Mouse (Mus musculus) kidney, postnatal 0 days (tissue): Measurements from ENCODE around the gene Gng12. TPM values are rescaled to one million over a fixed set of nuclear protein-coding genes. Genes with fewer than 3 reads are reported as not detected.
"Not testable (repeated sequence)": the region's sequence is repeated elsewhere in the genome, so short reads cannot be mapped to it uniquely, and the experiment has no call there.

Experiments
- ATAC-seq: fragments of 200-750 bp; cut with Nextera tagmentation; replicated peaks from 2 replicates; pipeline ENCODE4 v1.8.0; 2017; ENCODE audit warnings: low read depth, moderate number of reproducible peaks, moderate TSS enrichment, moderate library complexity; ENCODE audit not compliant: low FRiP score
- DNase-seq: peaks from one replicate; pipeline ENCODE4 v3.0.0-alpha.2; 2016; ENCODE audit warnings: low spot score
- H3K27ac ChIP-seq: fragments of 300-500 bp; sonication (generic); 2 replicates; pipeline ENCODE4 v1.5.1; 2014; ENCODE audit warnings: mild to moderate bottlenecking
- H3K27me3 ChIP-seq: fragments of 300-500 bp; sonication (generic); 2 replicates; pipeline ENCODE4 v1.6.1; 2014; ENCODE audit warnings: low read length, mixed read lengths; ENCODE audit not compliant: insufficient read depth
- H3K36me3 ChIP-seq: fragments of 300-500 bp; sonication (generic); 2 replicates; pipeline ENCODE4 v1.6.1; 2014; ENCODE audit warnings: low read length, mixed read lengths; ENCODE audit not compliant: insufficient read depth
- H3K4me1 ChIP-seq: fragments of 300-500 bp; sonication (generic); replicated peaks from 2 replicates; pipeline ENCODE4 v1.6.1; 2014; ENCODE audit warnings: antibody characterized with exemption, low read length, mixed read lengths; ENCODE audit not compliant: insufficient read depth
- H3K4me2 ChIP-seq: fragments of 300-500 bp; sonication (generic); 2 replicates; pipeline ENCODE4 v1.6.1; 2014; ENCODE audit warnings: mild to moderate bottlenecking, low read length, moderate library complexity, mixed read lengths
- H3K4me3 ChIP-seq: fragments of 300-500 bp; sonication (generic); replicated peaks from 2 replicates; pipeline ENCODE4 v1.5.1; 2014; ENCODE audit warnings: low read depth, low read length
- H3K9ac ChIP-seq: fragments of 300-500 bp; sonication (generic); 2 replicates; pipeline ENCODE4 v1.6.1; 2014; ENCODE audit warnings: low read depth, low read length
- H3K9me3 ChIP-seq: fragments of 300-500 bp; sonication (generic); replicated peaks from 2 replicates; pipeline ENCODE4 v1.6.1; 2016; ENCODE audit warnings: low read length, inconsistent platforms, mixed read lengths
- CTCF ChIP-seq: IDR thresholded peaks from 2 replicates; pipeline ENCODE4 v1.5.1; 2016; ENCODE audit warnings: antibody characterized with exemption, low read depth, mild to moderate bottlenecking, moderate library complexity
- WGBS: fragments of 180-500 bp; shearing (Covaris S2); extraction: QIAGEN DNeasy Blood & Tissue Kit; methylation state at CpG from one replicate; pipeline ENCODE4 v1.1.7; 2014; 5-methylcytosine and 5-hydroxymethylcytosine counted together
- polyA plus RNA-seq: library from polyadenylated mRNA; unstranded; fragments of >200 nt; fragmentation: Nextera tagmentation; extraction: Ambion mirVana; gene quantifications from 2 replicates; pipeline ENCODE4 v1.2.1, GENCODE M21; 2015

Gene Gng12
- polyA plus RNA-seq: 144 and 152 TPM in 2 replicates

DNA sequence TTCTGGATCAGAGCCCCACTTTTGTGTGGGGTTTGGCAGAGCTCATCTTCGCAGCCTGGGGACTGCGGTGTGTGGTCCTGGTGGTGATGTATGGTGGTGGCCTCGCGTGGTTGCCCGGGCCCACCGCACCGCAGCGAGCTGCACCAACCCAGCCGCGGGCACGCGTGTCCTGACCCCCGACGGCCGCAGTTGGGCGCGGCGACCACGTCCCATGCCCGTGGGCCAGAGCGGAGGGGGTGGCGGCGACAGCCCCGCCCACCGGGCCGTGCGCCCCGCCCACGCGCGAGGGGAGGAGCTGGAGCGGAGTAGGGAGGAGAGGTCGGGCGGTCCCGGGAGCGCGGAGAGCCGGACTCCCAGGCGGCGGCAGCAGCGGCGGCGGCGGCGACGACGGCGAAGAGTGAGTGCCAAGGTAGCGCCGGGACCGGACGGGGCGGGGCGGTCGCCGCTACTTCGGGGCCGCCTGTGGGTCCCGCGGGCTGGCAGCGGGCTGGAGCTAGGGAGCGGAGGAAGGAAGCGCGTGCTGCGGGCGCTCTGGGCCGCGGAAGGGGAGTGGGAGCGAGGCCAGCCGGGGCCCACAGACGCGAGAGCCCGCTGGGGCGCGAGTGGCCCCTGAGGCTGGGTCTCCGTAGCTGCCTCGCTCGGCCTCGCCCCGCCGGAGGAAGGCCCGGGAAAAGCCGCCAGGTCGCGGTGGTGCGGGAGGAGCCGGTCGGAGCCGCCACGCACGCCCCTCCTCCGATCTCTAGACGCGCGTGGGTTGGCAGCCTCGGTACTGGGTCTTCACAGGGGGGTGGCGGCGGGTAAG, at the start of gene Gng12:
Gene Gng12 (plus strand): TSS at position 279 of the 802 bp plus-strand sequence.
- H3K4me3 ChIP-seq: peak within 1 kb of the TSS; percentile 93
- TF ChIP-seq CTCF: no peak
- peaks cover 9% of the 10 kb centered on the region for H3K4me1 ChIP-seq
- H3K36me3 ChIP-seq: no peaks in the 10 kb centered on the region
- no peaks in the 10 kb centered on the region for H3K27me3 ChIP-seq
- no peaks in the 10 kb centered on the region for H3K9me3 ChIP-seq
- H3K4me2 ChIP-seq: peak within 1 kb of the TSS; percentile 69
- DNase-seq (peak; percentile 83), ATAC-seq (peak; percentile 93)
- under 1% methylated on average over 72 of the region's 98 CpGs for WGBS
- H3K27ac ChIP-seq: peak within 1 kb of the TSS; percentile 90
- peak within 1 kb of the TSS; percentile 92 for H3K9ac ChIP-seq

- no peaks in the 10 kb centered on the region for H3K4me1 ChIP-seq
- no peaks in the 10 kb centered on the region for H3K9me3 ChIP-seq
- H3K9ac ChIP-seq: no peak overlapping the region
- H3K4me3 ChIP-seq: no peak overlapping the region
- ATAC-seq (no peak), DNase-seq (peak; percentile 15)
- H3K4me2 ChIP-seq: no peak overlapping the region
- H3K27me3 ChIP-seq: no peaks in the 10 kb centered on the region
- WGBS: 27% methylated on average over 4 of the region's 4 CpGs
- no peak for TF ChIP-seq CTCF
- no peaks in the 10 kb centered on the region for H3K36me3 ChIP-seq
- no peak overlapping the region for H3K27ac ChIP-seq
Measured at GRCm38 (mm10) chr6:66848936-66849335, 47.3 kb upstream of the Gng12 start.

DNA sequence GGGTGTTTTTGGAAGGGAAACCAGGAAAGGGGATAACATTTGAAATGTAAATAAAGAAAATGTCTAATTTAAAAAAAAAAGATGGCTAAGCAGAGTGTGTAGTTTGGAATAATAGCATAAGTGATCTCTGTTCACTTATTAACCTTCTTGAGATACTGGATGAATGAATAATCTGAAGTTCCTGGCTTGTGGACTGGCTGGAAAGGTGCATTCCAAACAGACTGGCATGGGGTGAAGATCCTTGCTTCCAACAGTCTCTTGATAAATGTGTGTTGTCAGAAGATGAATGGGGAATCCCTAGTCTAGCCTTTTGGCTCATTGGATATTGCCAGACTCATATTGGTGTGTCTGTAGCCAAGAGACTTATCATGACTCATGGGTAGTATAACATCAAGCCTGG, 40.0 kb upstream of the Gng12 start:
- no peaks in the 10 kb centered on the region for H3K36me3 ChIP-seq
- no peak overlapping the region for H3K4me2 ChIP-seq
- H3K27me3 ChIP-seq: no peaks in the 10 kb centered on the region
- no peak overlapping the region for H3K4me3 ChIP-seq
- H3K9ac ChIP-seq: no peak overlapping the region
- DNase-seq (no peak), ATAC-seq (no peak)
- H3K4me1 ChIP-seq: no peaks in the 10 kb centered on the region
- H3K27ac ChIP-seq: no peak overlapping the region
- TF ChIP-seq CTCF: no peak
- H3K9me3 ChIP-seq: no peaks in the 10 kb centered on the region

DNA sequence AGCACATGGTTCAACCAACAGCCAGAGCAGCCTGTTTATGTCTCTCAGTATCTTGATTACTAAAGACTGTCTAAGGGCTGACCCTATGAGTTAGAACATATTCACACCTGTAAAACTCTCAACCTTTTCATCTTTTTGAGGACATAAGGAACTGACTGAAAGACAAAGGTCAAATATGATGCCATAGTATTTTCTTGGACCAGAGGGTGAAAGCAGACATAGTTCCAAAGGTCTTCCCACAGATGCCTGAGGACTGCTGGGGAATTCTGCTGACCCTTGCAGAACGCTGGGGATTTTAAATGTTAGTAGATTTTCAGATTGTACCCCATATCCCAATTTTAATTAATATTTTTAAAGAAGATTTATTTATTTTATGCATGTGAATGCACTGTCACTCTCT, 37.8 kb upstream of the Gng12 start:
- Histone ChIP-seq H3K36me3 (no peaks in the 10 kb centered on the region), H3K27ac (no peak overlapping the region), H3K27me3 (no peaks in the 10 kb centered on the region), H3K9ac (no peak overlapping the region), H3K4me1 (no peaks in the 10 kb centered on the region), H3K4me2 (no peak overlapping the region), H3K4me3 (no peak overlapping the region), H3K9me3 (no peaks in the 10 kb centered on the region)
- no peak for TF ChIP-seq CTCF
- ATAC-seq (no peak), DNase-seq (no peak)
- 78% methylated on average over 1 of the region's 1 CpGs for WGBS

DNA sequence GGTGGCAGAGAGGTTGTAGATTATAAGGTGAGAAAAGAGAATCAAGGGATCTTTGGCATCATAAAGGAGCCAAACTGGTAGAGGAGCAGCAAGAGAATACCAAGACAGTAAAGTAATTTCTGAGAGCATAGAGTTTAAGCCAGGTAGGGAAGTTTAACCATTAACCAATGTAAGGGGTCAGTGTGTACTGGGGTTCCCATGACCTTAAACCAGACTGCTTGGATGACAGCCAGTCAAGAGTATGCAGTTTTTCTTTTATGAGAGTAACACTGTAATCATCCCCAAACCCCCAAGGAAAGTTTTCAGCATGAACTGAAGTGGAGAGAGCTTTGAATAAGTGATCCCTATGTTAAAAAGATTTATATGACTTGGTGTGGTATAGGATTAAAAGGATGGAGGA, 36.8 kb upstream of the Gng12 start:
- H3K4me1 ChIP-seq: no peaks in the 10 kb centered on the region
- H3K27ac ChIP-seq: no peak overlapping the region
- no peaks in the 10 kb centered on the region for H3K27me3 ChIP-seq
- H3K4me3 ChIP-seq: no peak overlapping the region
- H3K36me3 ChIP-seq: no peaks in the 10 kb centered on the region
- no peak for DNase-seq
- H3K9ac ChIP-seq: no peak overlapping the region
- ATAC-seq: no peak
- no peak overlapping the region for H3K4me2 ChIP-seq
- no peaks in the 10 kb centered on the region for H3K9me3 ChIP-seq
- no peak for TF ChIP-seq CTCF

- TF ChIP-seq CTCF: no peak
- no peak overlapping the region for H3K9ac ChIP-seq
- H3K4me1 ChIP-seq: no peaks in the 10 kb centered on the region
- no peak overlapping the region for H3K4me2 ChIP-seq
- 72% methylated on average over 2 of the region's 2 CpGs for WGBS
- no peak for ATAC-seq
- no peaks in the 10 kb centered on the region for H3K9me3 ChIP-seq
- no peak overlapping the region for H3K4me3 ChIP-seq
- no peaks in the 10 kb centered on the region for H3K36me3 ChIP-seq
- H3K27me3 ChIP-seq: no peaks in the 10 kb centered on the region
- no peak overlapping the region for H3K27ac ChIP-seq
- DNase-seq: no peak
Measured at GRCm38 (mm10) chr6:66864463-66864862, 31.7 kb upstream of the Gng12 start.

- no peaks in the 10 kb centered on the region for H3K9me3 ChIP-seq
- WGBS: 94% methylated on average over 1 of the region's 1 CpGs
Measured at GRCm38 (mm10) chr6:66866295-66866694, 29.9 kb upstream of the Gng12 start.

DNA sequence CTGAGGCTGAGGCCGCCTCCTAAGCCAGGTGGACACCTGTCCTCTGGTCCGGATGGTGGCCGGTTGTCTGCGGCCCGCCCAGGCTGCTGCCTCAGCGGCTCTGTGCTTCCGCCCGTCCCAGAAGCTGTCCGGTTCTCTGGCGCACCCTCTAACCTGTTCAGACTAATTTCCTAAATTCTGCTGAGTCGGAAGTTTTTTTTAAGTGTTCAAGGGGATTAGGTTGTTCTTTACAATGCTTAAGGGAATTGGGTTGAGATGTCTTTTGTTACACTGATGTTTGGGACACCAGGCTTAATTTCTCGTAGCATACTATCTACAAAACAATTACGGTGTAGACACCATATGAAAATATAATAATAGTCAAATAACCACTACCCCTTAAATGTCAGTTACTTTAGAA, 19.1 kb upstream of the Gng12 start:
- H3K36me3 ChIP-seq, H3K9me3 ChIP-seq, H3K4me3 ChIP-seq, H3K4me2 ChIP-seq, H3K9ac ChIP-seq, H3K27ac ChIP-seq, H3K27me3 ChIP-seq, ATAC-seq, DNase-seq, H3K4me1 ChIP-seq: not testable (repeated sequence)
- 97% methylated on average over 11 of the region's 13 CpGs for WGBS

More at GRCm38 (mm10) chr6:66866295-66866694, 29.9 kb upstream of the Gng12 start:
- no peak for TF ChIP-seq CTCF
- H3K27ac ChIP-seq: no peak overlapping the region
- H3K27me3 ChIP-seq: no peaks in the 10 kb centered on the region
- no peak overlapping the region for H3K4me2 ChIP-seq
- DNase-seq (no peak), ATAC-seq (no peak)
- no peak overlapping the region for H3K4me3 ChIP-seq
- no peaks in the 10 kb centered on the region for H3K36me3 ChIP-seq
- no peaks in the 10 kb centered on the region for H3K4me1 ChIP-seq
- H3K9ac ChIP-seq: no peak overlapping the region
